Mouse (Mus musculus) cerebellum, adult 9-11 months (tissue): ENCODE results near the gene Mip.
A peak's percentile ranks its signal among the peaks of the same experiment; 100 is the strongest.
"Not testable (repeated sequence)": the region's sequence is repeated elsewhere in the genome, so short reads cannot be mapped to it uniquely, and the experiment has no call there.

Experiments used
- DNase-seq: peaks from one replicate; pipeline ENCODE4 v3.0.0; 2022

Mip gene

DNA sequence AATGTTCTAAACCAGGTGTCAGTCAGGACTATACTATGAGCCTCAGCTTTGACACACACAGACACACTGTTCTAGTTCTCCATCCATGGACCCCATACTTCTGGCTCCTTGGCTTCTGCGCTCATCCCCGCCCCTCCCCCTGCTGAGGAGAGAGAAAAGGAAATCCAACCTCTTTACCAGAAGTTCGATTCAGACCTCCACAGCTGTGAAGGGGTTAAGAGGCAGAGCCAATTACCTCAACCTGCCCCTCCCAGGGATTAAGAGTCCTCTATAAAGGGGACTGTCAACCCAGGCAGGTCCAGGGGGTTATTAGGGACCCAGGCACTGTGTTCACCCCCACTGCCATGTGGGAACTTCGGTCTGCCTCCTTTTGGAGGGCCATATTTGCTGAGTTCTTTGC lies at the start of gene Mip:
Gene Mip, plus strand, starts transcription at position 301 of the 400 bp plus-strand sequence.
- no peak for DNase-seq

DNA sequence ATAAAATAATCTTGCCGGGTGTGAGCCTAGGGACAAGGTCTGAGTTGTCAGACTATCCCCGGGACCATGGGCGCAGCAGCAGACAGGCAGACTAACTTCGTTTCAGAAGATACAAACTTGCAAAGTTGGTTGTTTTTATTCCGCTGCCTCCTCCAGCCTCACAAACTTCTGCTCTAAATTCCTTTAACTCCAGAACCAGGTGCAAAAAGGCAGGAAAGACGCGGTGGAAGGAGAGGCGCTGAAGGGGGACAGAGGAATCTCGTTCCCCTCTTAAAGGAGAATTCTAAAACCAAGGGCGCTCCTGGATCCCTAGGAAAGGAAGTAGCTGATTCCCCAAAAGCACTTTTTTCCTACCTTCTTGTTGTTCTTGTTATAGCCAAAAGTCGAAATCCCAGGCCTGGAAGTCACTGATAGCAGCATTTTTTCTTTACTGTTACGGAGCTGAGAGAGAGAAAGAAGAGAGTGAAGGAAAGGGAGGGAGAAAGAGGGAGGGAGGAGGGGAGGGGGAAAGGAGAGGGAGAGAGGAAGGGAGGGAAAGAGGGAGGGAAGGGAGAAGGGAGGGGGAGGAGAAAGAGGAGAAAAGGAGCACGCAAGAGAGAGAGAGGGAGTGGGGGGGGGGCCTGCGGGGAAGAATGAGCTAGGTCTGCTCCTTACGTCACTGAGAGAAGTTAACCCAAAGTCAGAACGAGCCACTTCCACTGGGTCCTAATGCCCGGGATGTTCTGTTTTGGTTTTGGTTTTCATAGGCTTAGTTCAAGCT lies 49.5 kb upstream of the Mip start:
- DNase-seq = peak; percentile 67

DNA sequence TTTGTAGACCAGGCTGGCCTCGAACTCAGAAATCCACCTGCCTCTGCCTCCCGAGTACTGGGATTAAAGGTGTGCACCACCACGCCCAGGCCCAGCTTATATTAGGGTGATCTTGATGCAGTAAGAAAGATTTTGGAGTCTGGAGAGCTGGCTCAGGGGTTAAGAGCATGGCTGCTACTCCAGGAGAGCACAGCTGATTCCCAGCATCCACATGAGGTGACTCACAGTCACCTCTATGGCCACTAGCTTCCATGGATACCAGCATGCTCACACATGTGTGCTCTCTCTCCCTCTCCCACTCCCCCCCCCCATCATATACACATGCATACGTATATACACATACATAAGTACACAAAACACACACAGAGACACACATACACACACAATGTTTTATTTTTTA lies 48.3 kb upstream of the Mip start:
- DNase-seq = no peak

DNA sequence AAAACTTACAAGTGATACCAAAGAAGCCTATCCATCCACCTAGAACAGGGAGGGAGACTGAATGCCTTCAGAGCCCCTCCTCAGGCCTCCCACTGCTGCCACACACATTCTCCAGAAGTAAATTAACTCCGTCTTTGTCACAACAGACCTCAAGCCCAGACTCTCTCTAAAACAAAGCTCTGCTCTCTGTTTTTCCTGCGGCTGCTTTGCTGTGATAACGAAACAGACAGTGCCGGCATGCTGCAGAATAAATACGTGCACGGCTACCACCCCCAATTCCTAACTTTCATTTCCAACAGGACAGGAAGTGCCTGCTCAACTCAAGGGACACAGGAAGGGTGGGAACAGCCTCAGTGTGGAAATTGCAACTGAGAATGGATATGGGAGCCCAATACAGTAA lies 45.6 kb upstream of the Mip start, which contains the start of gene Rbms2:
Gene Rbms2, minus strand, starts transcription at position 309 of the 400 bp plus-strand sequence.
- DNase-seq = no peak

DNA sequence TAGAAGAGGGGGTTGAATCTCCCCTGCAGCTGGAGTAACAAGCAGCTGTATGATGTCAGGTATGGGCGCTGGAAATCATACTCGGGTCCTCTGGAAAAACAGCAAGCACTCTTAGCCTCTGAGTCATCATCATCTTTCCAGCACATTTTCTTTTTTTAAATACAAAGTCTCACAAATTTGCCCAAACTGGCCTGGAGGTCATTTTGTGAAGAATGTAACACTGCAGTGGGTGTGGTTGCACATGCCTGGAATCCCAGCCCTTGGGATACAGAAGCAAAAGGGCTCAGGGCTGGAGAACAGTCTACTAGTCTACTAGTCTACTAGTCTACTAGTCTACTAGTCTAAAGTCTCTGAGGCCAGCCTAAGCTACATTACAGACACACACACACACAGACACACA lies 41.3 kb upstream of the Mip start:
- DNase-seq = no peak

DNA sequence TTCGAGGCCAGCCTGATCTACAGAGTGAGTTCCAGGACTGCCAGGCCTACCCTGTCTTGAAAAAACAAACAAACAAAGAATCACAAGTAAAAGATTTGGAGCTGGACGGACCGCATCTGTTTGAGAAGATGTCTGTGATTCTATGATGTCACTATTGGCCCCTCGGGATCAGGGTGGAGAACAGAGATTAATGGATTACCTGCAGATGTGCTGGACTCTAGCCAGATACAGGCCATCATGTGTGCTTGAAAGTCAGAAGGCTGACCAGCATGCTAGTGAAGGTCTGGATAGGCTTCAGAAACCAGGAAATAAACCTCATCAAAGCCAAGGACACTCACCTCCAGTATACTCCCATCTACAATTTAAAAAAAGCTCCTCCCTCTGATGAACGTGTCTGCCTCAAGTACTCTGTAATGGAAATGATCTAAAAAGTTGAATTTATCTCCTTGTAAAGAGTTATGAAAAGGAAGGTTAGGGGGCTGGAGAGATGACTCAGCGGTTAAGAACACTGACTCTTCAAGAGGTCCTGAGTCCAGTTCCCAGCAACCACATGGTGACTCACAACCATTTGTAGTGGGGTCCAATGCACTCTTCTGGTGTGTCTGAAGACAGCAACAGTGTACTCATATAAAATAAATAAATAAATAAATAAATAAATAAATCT lies 40.2 kb upstream of the Mip start:
- DNase-seq = no peak

DNA sequence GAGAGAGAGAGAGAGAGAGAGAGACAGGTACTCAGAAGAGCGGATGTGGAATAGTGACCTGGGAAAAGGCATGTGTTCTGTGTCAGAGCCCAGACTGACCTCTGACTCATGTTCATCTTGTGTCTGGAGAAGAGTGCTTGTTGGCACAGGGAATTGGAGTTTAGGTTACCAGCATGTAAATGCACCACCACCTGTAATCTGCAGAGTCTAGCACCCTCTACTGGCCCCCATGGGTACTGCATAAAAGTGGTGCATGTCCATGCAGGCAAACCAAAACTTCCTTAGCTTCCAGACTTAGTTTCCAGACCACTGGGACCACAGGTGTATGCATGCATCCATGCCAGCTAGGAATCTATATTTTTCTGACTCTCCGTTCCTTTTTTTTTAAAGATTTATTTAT lies 39.7 kb upstream of the Mip start:
- peak; percentile 70 for DNase-seq

DNA sequence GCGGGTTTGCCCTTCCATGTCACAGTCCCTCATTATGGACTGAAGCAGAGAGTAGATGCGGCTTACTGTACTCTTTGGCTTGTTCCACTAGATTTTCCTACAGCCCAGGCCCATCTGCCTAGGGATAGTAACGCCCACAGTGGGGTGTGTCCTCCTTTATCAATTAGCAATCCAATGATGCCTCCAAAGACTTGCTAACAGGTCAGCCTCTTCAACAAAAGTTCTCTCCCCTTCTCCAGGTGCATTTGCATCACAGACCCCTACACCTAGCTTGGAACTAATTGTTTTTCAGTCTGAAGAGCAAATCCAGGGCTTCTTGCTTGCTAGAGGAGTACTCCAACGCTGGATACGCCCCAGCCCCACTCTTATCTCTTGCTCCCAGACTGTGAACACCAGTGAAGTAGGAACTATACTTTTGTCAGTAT lies 38.4 kb upstream of the Mip start:
- DNase-seq = no peak

DNA sequence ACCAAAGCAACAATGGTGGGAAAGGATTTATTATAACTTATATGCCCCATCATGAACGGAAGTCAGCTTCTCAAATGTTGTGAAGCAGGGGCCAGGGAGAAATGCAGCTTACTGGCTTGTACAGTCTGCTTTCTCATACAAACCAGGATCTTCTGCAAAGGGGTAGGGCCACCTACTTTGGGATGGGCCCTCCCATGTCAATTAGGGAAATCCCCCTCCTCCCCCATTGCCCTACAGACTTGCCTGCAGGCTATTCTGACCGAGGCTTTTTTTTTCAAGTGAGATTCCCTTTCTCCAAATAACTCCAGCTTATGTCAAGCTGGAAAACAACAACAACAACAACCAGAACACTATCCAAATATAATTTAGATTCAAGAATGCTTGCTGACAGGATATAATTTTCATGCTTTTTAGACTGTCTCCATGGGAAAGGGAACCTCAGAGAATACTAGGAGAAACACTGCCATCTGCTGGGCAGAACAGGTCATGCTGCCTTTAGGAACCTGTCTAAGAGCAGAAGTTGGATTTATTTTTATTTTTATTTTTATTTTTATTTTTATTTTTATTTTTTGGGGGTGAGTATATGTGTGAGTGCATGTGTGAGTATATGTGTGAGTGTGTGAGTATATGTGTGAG lies 37.3 kb upstream of the Mip start:
- peak; percentile 63 for DNase-seq

DNA sequence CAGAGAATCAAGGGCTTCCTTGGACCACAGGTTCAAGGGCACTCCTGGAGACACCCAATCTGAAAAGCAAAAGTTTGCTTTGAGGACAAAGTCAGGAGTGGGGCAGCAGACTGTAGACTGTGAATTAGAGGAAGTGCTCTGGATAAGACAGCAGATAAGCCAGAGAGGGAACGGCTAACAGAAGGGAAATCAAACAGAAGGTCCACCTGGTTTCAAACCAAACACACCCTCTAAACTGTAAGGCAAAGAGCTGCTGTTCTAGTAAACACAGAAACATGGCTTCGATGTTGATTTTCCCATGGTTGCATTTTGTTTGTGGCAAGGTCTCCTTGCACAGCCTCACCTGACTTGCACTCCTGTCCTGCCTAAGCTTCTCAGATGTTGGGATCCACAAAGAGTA lies 34.2 kb upstream of the Mip start:
- DNase-seq = no peak

DNA sequence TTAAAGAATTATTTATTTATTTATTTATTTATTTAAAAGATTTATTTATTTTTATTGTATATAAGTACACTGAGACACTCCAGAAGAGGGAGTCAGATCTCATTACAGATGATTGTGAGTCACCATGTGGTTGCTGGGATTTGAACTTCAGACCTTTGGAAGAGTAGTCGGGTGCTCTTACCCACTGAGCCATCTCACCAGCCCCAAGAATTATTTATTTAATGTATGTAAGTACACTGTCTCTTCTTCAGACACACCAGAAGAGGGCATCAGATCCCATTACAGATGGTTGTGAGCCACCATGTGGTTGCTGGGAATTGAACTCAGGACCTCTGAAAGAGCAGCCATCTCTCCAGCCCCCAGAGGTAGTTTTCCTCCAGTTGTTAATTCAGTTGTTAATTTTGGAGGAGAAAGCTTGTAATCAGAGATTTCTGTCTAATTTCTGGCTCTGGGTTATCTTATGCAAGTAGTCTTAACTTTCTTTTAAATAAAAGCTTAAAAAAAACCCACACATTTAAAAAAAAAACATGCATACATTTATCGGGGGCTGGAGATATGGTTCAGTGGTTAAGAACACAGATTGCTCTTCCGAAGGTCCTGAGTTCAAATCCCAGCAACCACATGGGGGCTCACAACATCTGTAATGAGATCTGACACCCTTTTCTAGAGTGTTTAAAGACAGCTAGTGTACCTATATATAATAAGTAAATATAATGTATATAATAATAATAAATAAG lies 33.4 kb upstream of the Mip start:
- not testable (repeated sequence) for DNase-seq

DNA sequence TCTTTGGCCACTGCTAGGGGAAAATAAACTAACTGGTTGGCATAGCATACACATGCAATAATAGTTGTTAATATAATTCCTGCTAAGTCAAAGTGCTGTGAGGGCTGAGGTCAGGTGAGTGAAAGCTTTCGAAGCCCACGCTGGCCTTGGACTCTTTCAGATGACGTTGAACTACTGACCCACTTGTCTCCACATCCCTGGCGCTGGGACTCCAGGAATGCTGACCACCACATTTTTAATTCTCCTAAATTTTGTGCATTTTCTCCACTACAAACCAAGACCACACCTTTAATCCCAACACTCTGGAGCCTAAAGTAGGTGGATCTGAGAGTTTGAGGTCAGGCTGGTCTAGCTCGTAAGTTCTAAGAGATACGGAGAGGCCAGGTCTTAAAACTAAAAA lies 32.5 kb upstream of the Mip start:
- no peak for DNase-seq

DNA sequence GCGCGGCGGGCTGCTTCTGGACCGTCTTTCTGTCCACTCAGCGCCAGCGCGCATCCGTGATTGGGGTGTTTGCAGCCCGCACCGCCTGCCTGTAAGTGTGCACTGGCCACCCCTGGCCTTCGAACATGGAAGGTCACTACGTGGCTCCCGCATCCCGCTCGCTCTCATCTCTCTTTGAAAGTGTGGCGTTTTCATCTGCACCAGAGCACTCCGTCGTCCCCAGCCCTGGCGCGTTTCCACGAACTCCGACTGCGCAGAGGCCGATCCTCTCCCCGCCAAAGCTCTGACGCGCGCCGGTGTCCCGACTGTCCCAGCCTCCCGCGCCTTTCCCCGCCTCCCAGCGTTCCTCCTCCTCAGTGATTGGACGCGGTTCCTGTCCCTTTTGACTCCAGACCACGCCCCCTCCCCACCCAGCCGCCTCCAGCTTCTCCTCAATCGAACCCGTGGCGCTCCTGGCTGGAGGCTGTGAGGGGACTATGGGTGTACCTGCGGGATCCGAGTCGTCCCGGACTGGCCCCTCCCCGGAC lies 31.6 kb upstream of the Mip start, which contains the start of gene Gls2:
Gene Gls2, plus strand, starts transcription at position 434 of the 527 bp plus-strand sequence.
- DNase-seq = peak; percentile 99

DNA sequence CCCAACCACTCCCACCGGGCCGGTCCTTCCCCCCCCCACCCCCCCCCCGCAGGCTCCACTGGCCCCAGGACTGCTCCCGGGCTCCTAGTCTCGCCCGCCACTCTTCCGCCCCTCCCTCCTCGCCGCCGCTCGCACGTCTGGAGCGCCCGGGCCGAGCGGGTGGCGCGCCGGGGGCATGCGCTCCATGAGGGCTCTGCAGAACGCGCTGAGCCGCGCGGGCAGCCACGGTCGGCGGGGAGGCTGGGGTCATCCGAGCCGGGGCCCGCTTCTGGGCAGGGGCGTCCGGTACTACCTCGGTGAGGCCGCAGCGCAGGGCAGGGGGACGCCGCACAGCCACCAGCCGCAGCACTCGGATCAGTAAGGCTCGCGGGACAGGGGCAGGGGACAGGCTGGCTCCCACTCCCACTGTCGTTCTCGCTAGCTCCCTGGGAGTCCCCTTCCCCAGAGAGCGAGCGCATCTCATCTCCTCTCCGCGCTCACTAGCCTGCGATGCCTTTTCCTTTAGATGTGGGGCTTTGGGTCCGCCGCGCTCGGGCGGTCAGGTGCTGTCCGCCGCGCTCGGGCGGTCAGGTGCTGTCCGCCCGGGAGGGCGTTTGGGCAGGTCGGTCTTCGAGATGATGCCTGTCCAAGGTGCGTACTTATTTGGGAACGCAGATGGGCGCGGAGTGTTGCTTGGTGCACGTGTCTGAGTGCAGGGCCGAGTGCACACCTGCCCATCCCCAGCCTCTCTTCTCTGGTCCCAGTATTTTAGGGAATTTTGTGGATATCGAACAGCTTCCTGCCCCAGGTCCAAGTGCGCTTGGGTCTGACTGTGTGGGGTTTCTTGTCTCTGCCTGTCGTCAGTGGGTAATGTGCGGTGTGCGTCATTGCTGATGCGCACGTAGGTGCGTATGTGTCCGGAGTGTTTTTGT lies 30.8 kb upstream of the Mip start:
- peak; percentile 79 for DNase-seq

DNA sequence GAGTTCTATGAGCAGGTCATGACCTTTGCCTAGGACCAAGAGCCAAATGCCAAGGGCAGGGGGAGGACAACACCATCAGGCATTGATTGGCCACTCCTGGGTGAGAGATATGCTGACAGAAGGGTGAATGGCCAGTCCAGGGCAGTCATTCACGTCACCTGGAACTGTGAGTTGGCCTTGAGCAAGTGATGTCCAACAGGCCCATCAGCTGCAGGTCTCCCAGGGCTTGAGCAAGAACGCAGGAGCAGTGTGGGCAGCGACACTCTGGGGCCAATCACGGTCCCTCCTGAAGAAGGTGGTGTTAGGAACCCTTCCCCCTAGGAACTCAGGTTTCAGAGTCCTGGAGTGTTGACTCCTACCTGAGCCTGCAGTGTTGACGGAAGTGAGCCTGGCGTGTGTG lies 23.8 kb upstream of the Mip start:
- no peak for DNase-seq

DNA sequence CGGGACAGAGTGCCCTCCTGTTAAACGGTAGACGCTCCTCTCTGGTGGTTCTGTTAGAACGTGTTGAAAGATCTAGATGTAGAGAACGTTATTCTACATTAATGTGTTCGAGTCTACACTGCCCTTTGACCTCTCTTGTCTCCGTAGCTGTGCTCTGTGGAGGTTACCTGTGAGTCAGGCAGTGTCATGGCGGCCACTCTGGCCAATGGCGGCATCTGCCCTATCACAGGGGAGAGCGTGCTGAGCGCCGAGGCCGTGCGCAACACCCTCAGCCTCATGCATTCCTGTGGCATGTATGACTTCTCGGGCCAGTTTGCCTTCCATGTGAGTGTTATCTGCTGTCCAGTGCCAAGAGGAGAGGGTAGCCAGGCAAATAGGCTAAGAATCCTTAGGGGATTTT lies 20.7 kb upstream of the Mip start:
- no peak for DNase-seq

DNA sequence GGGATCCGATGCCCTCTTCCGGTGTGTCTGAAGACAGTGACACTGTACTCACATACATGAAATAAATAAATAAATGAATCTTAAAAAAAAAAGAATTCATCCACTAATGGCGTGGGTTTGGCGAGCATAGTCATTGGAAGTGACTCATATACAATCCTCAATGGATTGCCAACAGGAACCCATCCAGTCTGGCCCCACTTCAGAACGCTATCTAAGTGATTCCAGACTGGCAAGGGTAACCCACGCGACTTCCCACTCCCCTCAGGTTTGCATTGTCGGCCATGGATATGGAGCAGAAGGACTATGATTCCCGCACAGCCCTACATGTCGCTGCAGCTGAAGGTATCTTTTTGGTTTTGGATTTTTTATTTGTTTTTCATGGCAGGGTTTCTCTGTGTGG lies 17.3 kb upstream of the Mip start:
- no peak for DNase-seq

DNA sequence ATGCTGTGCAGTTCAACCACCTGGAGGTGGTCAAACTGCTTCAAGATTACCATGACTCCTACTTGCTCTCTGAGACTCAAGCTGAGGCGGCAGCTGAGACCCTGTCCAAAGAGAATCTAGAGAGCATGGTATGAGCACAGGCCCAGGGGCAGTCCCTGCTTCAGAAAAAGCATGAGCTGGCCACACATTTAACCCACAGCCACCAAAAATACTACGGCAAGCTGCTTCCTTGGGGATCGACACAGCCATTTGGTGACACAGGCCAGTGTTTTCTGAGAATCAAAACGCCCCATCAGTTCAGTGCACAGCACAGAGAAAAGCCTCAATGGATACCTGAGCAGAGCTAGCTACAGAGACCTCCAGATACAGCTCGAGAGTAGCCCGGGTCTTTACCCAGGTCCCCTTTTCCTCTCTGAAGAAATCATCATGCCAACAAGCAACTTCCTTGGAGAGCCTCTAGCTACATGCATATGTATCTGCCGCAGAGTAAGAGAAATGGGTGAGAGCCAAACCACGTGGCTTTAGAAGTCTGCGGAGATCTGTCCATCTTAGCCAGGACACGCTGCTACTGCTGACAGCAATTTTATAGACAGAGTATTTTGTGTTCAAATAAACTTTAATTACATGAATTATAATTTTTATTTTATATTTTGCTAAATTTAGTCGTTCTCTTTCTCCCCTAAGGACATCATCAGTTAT lies 16.2 kb upstream of the Mip start:
- no peak for DNase-seq

DNA sequence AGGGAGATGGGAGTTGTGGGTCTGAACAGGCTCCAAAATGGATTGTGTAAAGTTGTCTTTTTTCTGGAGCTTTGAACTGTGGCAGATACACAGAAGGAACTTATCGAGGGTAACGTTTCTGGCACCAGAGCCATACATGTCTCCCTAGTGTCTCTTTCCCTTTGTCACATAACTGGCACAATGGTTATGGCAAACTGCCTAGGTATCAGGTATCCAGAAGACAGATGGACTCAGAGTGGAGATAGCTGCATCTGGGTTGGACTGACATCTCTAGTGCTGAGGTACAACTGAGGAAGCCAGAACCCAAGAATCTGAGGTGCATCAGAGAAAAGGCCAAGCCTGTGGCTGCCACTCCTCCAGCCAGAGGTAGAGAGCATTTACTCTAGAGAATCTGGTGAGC lies 15.5 kb upstream of the Mip start:
- DNase-seq = no peak

DNA sequence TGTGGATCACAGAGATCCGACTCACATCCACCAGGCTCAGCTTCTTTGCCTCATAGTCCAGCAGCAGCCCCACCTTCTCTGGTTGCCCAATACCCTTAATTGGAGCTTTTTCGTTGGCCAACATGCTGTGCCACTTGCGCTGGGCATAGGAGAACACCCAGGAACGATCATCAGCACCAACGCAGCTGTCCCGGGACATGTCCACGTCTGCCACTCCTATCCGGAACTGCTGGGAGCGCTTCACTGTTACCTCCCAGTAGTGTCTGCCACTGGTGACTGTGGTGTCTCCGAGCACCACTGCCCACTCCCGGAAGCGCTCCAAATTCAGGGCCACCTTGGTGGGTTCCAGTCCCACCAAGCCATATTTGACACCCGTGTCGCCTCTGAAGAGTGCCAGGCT lies 14.7 kb upstream of the Mip start:
- DNase-seq = peak; percentile 48

DNA sequence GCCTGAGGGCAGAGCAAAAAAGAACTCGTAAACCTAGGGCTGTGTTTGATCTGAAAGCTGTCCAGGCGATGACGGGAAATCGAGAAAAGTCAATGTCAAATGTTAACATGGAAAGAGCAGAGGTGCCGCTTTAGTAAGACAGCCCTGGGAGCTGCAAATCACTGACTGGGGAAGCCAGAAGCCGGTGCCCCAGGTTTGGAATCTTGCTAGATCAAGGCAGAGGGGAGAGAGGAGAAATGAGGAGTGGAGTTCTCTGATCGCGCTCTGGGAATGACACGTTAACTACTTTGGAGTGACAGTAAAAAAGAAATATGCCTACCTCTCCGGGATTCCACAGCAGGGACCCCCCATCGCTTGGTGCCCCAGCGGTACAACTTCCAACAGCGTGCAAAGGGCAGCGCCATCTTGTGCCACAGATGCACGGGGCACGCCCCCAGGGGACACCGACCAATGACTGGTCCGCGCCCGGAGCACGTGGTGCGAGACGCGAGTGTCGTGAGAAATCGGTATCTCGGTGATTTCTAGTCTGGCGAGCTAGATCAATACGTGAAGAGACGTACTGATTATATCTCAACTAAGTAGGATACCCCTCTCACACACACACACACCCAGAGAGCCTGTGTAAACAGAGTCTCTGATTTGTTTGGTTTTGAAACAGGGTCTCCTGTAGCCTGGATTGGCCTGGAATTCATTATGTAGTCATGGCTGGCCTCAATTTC lies 14.1 kb upstream of the Mip start, which contains the start of gene Spryd4:
Gene Spryd4, minus strand, starts transcription at position 418 of the 719 bp plus-strand sequence.
- DNase-seq = peak; percentile 89
